ENCODE assay signal across 8 mouse cellular contexts in the genomic region with DNA sequence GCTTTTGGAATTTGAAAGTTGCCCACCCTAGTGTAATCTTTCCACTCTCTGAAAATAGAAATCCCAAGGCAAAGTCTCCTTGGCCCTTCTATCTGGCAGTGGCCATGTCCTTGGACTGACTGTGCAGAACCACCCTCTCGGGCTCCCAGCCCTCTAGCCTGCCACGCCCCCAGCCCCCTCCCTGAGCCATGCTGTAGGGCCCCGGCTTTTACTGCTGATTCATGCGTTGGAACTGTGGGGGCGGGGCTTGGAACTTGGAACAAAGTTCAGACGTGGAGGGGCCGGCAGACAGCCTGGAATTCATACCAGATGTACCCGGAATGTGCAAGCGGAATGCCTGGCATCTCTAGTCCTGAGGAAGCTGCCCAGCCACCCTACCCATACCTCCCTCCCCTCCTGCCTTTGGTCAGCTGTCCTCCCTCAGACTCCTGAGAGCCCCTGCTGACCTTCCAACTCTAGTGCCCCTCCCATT. TPM values are rescaled to one million over a fixed set of nuclear protein-coding genes. Genes with fewer than 3 reads are reported as not detected.
DNase-seq lines count a peak whose midpoint lies in the region; ATAC-seq and TF ChIP-seq lines count a peak whose summit lies in the region.

No protein-coding gene starts in this region.

- peaks cover 6% of the 10 kb centered on the region for H3K4me1 ChIP-seq in cortical plate, adult 2 months (ENCODE audit: control insufficient read depth, insufficient read depth, low read length)
- H3K4me1 ChIP-seq in limb, embryonic 13.5 days, result peaks cover 39% of the 10 kb centered on the region
- peaks cover 24% of the 10 kb centered on the region for H3K4me1 ChIP-seq in midbrain, embryonic 14.5 days (ENCODE audit: control insufficient read depth, insufficient read depth, low read length)

- peak overlapping the region; percentile 79 for H3K4me3 ChIP-seq in cortical plate, adult 2 months (ENCODE audit: insufficient read depth, low read length)
- H3K4me3 ChIP-seq in limb, embryonic 13.5 days, result peak overlapping the region; percentile 73
- H3K4me3 ChIP-seq in midbrain, embryonic 14.5 days (replicated peaks; ENCODE audit: low read depth, low read length), result 0 out of 2 replicates have a peak overlapping the region, but pooled peaks have one; percentile 75

- 0% methylated on average over 9 of the region's 9 CpGs for WGBS in limb, embryonic 13.5 days
- 2% methylated on average over 9 of the region's 9 CpGs for WGBS in midbrain, embryonic 14.5 days

- DNase-seq in cerebellum, adult 11 months, result peak; percentile 60
- DNase-seq in gastrocnemius, postnatal 25 days, result peak; percentile 94
- peak; percentile 58 for DNase-seq in induced T-regulatory cell, adult 2 months (ENCODE audit: low read depth)
- DNase-seq in midbrain, embryonic 14.5 days, result peak; percentile 47
- DNase-seq in spleen, postnatal 14 days (ENCODE audit: low spot score in 2 of 2), result peak; percentile 59 to 63

- H3K9ac ChIP-seq in limb, embryonic 13.5 days, result peak overlapping the region; percentile 70
- H3K9ac ChIP-seq in midbrain, embryonic 14.5 days (replicated peaks; ENCODE audit: low read length), result no peak overlapping the region

- no peak for TF ChIP-seq POLR2A in cortical plate, adult 2 months (IDR thresholded peaks at IDR 0.05; ENCODE audit: extremely low read depth, insufficient read depth, low read length)

- H3K36me3 ChIP-seq in limb, embryonic 13.5 days, result peaks cover 14% of the 10 kb centered on the region
- peaks cover 13% of the 10 kb centered on the region for H3K36me3 ChIP-seq in midbrain, embryonic 14.5 days (ENCODE audit: control insufficient read depth, insufficient read depth, low read length)

- ATAC-seq in cerebellum, adult (ENCODE audit: insufficient number of reproducible peaks, low FRiP score, low TSS enrichment), result no peak
- peak; percentile 26 for ATAC-seq in limb, embryonic 13.5 days (ENCODE audit: low FRiP score, low read depth)
- no peak for ATAC-seq in midbrain, embryonic 14.5 days (ENCODE audit: low FRiP score, low TSS enrichment)

- H3K4me2 ChIP-seq in limb, embryonic 13.5 days (replicated peaks), result peak overlapping the region; percentile 97
- peak overlapping the region; percentile 96 for H3K4me2 ChIP-seq in midbrain, embryonic 14.5 days (ENCODE audit: low read length)

- H3K9me3 ChIP-seq in limb, embryonic 13.5 days, result peaks cover 4% of the 10 kb centered on the region; the same call in 1 of the 2 replicates
- no peaks in the 10 kb centered on the region for H3K9me3 ChIP-seq in midbrain, embryonic 14.5 days (ENCODE audit: control insufficient read depth, low read length)

- H3K27me3 ChIP-seq in limb, embryonic 13.5 days, result no peaks in the 10 kb centered on the region
- no peaks in the 10 kb centered on the region for H3K27me3 ChIP-seq in midbrain, embryonic 14.5 days (ENCODE audit: control insufficient read depth, insufficient read depth, low read length)

- H3K27ac ChIP-seq in cortical plate, adult 2 months (ENCODE audit: insufficient read depth, low read length), result peak overlapping the region; percentile 36; the same call in 1 of the 2 replicates
- H3K27ac ChIP-seq in limb, embryonic 13.5 days, result peak overlapping the region; percentile 63
- H3K27ac ChIP-seq in midbrain, embryonic 14.5 days (replicated peaks; ENCODE audit: low read depth, low read length), result no peak overlapping the region

- TF ChIP-seq CTCF in cortical plate, adult 2 months (IDR thresholded peaks at IDR 0.05; ENCODE audit: extremely low read depth, insufficient read depth, low read length), result no peak

RNA-seq across cellular contexts. Expression of gene Tlcd2, which starts 1.4 kb away (rescaled TPM):
- polyA plus RNA-seq in cortical plate, adult 2 months (2012; rRNA removed), result 0.89 and 1.3 TPM in 2 replicates
- 1 to 10 TPM; 3.9 to 6.9 TPM for total RNA-seq in gastrocnemius, postnatal 25 days (2021)
- 26.4 and 26.9 TPM in 2 replicates for polyA plus RNA-seq in limb, embryonic 13.5 days (2015; fragmentation: Nextera tagmentation; extraction: Ambion mirVana)
- polyA plus RNA-seq in midbrain, embryonic 14.5 days (2014; fragmentation: Nextera tagmentation; extraction: Ambion mirVana), result 1.1 and 2.5 TPM in 2 replicates

RNA-seq across cellular contexts. Expression of gene Wdr81, which starts 8.4 kb away (rescaled TPM):
- 12.8 and 14.1 TPM in 2 replicates for polyA plus RNA-seq in cortical plate, adult 2 months (2012; rRNA removed)
- total RNA-seq in gastrocnemius, postnatal 25 days (2021), result 1 to 10 TPM; 4.7 to 5.7 TPM
- polyA plus RNA-seq in limb, embryonic 13.5 days (2015; fragmentation: Nextera tagmentation; extraction: Ambion mirVana), result 5.8 and 5.9 TPM in 2 replicates
- polyA plus RNA-seq in midbrain, embryonic 14.5 days (2014; fragmentation: Nextera tagmentation; extraction: Ambion mirVana), result 5.7 and 7.4 TPM in 2 replicates

RNA-seq across cellular contexts. Expression of gene Serpinf2, which starts 23.5 kb away (rescaled TPM):
- 0.15 and 0.26 TPM in 2 replicates for polyA plus RNA-seq in cortical plate, adult 2 months (2012; rRNA removed)
- total RNA-seq in gastrocnemius, postnatal 25 days (2021), result not detected
- polyA plus RNA-seq in limb, embryonic 13.5 days (2015; fragmentation: Nextera tagmentation; extraction: Ambion mirVana), result 0.14 and 1.3 TPM in 2 replicates
- not detected in 2 replicates for polyA plus RNA-seq in midbrain, embryonic 14.5 days (2014; fragmentation: Nextera tagmentation; extraction: Ambion mirVana)

RNA-seq across cellular contexts. Expression of gene Prpf8, which starts 23.7 kb away (rescaled TPM):
- polyA plus RNA-seq in cortical plate, adult 2 months (2012; rRNA removed), result 88.8 and 89.2 TPM in 2 replicates
- 10 to 100 TPM; 56.9 to 59.4 TPM for total RNA-seq in gastrocnemius, postnatal 25 days (2021)
- 60.8 and 63.0 TPM in 2 replicates for polyA plus RNA-seq in limb, embryonic 13.5 days (2015; fragmentation: Nextera tagmentation; extraction: Ambion mirVana)
- polyA plus RNA-seq in midbrain, embryonic 14.5 days (2014; fragmentation: Nextera tagmentation; extraction: Ambion mirVana), result 59.9 and 89.5 TPM in 2 replicates

RNA-seq across cellular contexts. Expression of gene Serpinf1, which starts 40.4 kb away (rescaled TPM):
- 13.7 and 15.9 TPM in 2 replicates for polyA plus RNA-seq in cortical plate, adult 2 months (2012; rRNA removed)
- 10 to 100 TPM; 98.5 to 98.7 TPM for total RNA-seq in gastrocnemius, postnatal 25 days (2021)
- 227 and 235 TPM in 2 replicates for polyA plus RNA-seq in limb, embryonic 13.5 days (2015; fragmentation: Nextera tagmentation; extraction: Ambion mirVana)
- 2.7 and 38.5 TPM in 2 replicates for polyA plus RNA-seq in midbrain, embryonic 14.5 days (2014; fragmentation: Nextera tagmentation; extraction: Ambion mirVana)
